Mouse (Mus musculus) neural tube, postnatal 0 days (tissue): ENCODE measurements around the gene Cenpt. TPM values are rescaled to one million over a fixed set of nuclear protein-coding genes. Genes with fewer than 3 reads are reported as not detected.

Experiments used
- polyA plus RNA-seq: library from polyadenylated mRNA; unstranded; fragments of >200 nt; fragmentation: Nextera tagmentation; extraction: Ambion mirVana; gene quantifications from 2 replicates; pipeline ENCODE4 v1.2.1, GENCODE M21; 2015

Cenpt gene
- polyA plus RNA-seq = 33.7 and 38.1 TPM in 2 replicates

DNA sequence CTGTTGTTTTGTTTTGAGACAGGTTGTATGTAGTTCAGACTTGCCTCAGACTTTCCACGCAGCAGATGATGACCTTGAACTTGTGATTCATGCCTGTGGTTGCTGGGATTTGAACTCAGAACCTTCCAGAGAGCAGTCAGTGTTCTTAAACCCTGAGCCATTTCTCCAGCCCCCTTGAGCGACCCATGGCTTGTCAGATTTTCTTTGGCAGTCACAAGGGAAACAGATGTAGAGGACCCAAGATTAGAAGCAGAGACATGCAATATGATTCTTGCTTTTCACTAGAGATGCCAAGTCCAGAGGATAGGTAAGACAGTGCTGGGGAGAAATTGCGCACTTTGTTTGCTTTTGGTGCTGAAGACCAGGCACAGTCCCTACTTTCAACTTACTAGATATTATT lies at the start of gene Cenpt:
Cenpt (minus strand) TSS at position 101 of the 400 bp plus-strand sequence.

GRCm38 (mm10) chr8:105900180-105900940 lies 47.3 kb upstream of the Cenpt start, which contains the start of gene Pskh1:
TSS of gene Pskh1 (plus strand) at chr8:105900441.

GRCm38 (mm10) chr8:105893339-105893738 lies 40.3 kb upstream of the Cenpt start, which contains the start of gene Nrn1l:
TSS of gene Nrn1l (plus strand) at chr8:105893567.

DNA sequence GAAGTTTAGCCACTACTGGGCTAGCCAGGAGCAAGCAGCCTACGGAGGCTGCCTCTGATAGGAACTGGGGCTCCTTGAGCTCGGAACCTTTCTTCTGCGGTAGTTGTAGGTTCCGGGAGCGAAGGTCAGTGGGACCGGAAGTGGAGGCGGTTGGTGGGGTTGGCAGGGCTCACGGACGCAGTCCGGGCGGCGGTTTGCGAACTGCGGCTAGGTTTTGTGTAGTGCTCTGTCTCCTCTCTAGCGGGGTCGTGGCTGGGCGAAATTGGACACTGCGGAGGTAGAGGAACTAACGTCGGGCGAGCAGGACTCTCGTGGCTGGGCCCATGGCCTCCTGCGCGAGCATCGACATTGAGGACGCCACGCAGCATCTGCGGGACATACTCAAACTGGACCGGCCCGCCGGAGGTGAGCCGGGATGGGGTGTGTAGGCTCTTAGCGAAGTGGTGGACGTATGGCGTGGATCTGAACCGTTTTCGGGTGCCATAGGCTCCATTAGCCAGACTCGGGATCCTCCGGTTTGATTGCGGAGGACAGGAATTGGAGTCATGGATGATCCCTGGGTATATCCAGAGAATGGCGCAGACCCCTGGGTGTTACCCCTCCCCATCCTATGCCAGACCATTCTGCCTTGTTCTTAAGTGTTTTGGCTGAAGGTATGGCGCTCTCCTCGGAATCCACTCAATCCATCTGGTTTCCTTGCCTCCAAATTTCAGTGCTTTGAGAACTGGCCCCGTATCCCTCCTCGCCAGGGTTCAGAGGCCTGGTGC lies 27.9 kb upstream of the Cenpt start, which contains the start of gene Edc4:
Edc4 (plus strand) TSS at position 128 of the 767 bp plus-strand sequence.

GRCm38 (mm10) chr8:105860143-105860981 lies 7.3 kb upstream of the Cenpt start, which contains the start of gene Nutf2:
TSS of gene Nutf2 (plus strand) at chr8:105860580.

GRCm38 (mm10) chr8:105854715-105855216 lies 1.7 kb upstream of the Cenpt start, which contains the start of gene Thap11:
TSS of gene Thap11 (plus strand) at chr8:105855132.

GRCm38 (mm10) chr8:105826861-105827848 lies 25.9 kb downstream of the Cenpt start, which contains the start of the genes Ranbp10 and Tsnaxip1:
TSS of gene Ranbp10 (minus strand) at chr8:105827350.
TSS of gene Tsnaxip1 (plus strand) at chr8:105827731.

Other genes starting within 250 kb of the Cenpt start
- 29.7 and 37.3 TPM in 2 replicates for gene Ripor1, start 248.0 kb downstream of the Cenpt start, polyA plus RNA-seq
- 75.4 and 85.3 TPM in 2 replicates for gene Ctcf, start 216.7 kb downstream of the Cenpt start, polyA plus RNA-seq
- 0.62 and 0.68 TPM in 2 replicates for gene Agrp, start 215.9 kb downstream of the Cenpt start, polyA plus RNA-seq
- gene Carmil2, start 167.0 kb downstream of the Cenpt start, polyA plus RNA-seq = 40.1 and 40.8 TPM in 2 replicates
- gene Acd, start 152.2 kb downstream of the Cenpt start, polyA plus RNA-seq = 68.4 and 74.5 TPM in 2 replicates
- 74.7 and 80.3 TPM in 2 replicates for gene Pard6a, start 152.1 kb downstream of the Cenpt start, polyA plus RNA-seq
- 0.28 TPM in 1 of 2 replicates, not detected in the other for gene 4933405L10Rik, start 145.6 kb downstream of the Cenpt start, polyA plus RNA-seq
- gene Enkd1, start 145.1 kb downstream of the Cenpt start, polyA plus RNA-seq = 18.7 and 20.6 TPM in 2 replicates
- 43.2 and 48.6 TPM in 2 replicates for gene Gfod2, start 94.6 kb downstream of the Cenpt start, polyA plus RNA-seq
- gene Ranbp10, start 25.9 kb downstream of the Cenpt start, polyA plus RNA-seq = 6.8 and 7.9 TPM in 2 replicates
- gene Tsnaxip1, start 25.5 kb downstream of the Cenpt start, polyA plus RNA-seq = 0.25 and 0.45 TPM in 2 replicates
- gene Thap11, start 1.9 kb upstream of the Cenpt start, polyA plus RNA-seq = 46.5 and 47.5 TPM in 2 replicates
- 124 and 138 TPM in 2 replicates for gene Nutf2, start 7.3 kb upstream of the Cenpt start, polyA plus RNA-seq
- 28.9 and 35.3 TPM in 2 replicates for gene Edc4, start 27.6 kb upstream of the Cenpt start, polyA plus RNA-seq
- 2.4 and 5.5 TPM in 2 replicates for gene Nrn1l, start 40.3 kb upstream of the Cenpt start, polyA plus RNA-seq
- gene Pskh1, start 47.2 kb upstream of the Cenpt start, polyA plus RNA-seq = 8.6 and 9.3 TPM in 2 replicates
- 1.8 and 2.8 TPM in 2 replicates for gene Ctrl, start 80.6 kb upstream of the Cenpt start, polyA plus RNA-seq
- gene Psmb10, start 85.2 kb upstream of the Cenpt start, polyA plus RNA-seq = 127 and 138 TPM in 2 replicates
- gene Lcat, start 90.1 kb upstream of the Cenpt start, polyA plus RNA-seq = 16.8 TPM in 2 replicates
- 15.6 and 15.7 TPM in 2 replicates for gene Slc12a4, start 112.8 kb upstream of the Cenpt start, polyA plus RNA-seq
- gene Dpep3, start 126.2 kb upstream of the Cenpt start, polyA plus RNA-seq = not detected in 2 replicates
- 25.2 and 25.4 TPM in 2 replicates for gene Dus2, start 138.1 kb upstream of the Cenpt start, polyA plus RNA-seq
- 0.21 TPM in 1 of 2 replicates, not detected in the other for gene Dpep2nb, start 152.7 kb upstream of the Cenpt start, polyA plus RNA-seq
- gene Ddx28, start 158.6 kb upstream of the Cenpt start, polyA plus RNA-seq = 19.0 and 19.6 TPM in 2 replicates
- 2.7 and 2.9 TPM in 2 replicates for gene Nfatc3, start 205.6 kb upstream of the Cenpt start, polyA plus RNA-seq